Mouse (Mus musculus): ENCODE data around the gene Gm3147.
"Not testable (repeated sequence)": the region's sequence is repeated elsewhere in the genome, so short reads cannot be mapped to it uniquely, and the experiment has no call there.

GRCm38 (mm10) chr5:94648082-94648481 is 31.9 kb upstream of the Gm3147 start, which contains the start of gene Gm6205:
- TF ChIP-seq EP300, CTCF (IDR thresholded peaks at IDR 0.05): not testable (repeated sequence)
